Mouse (Mus musculus): ENCODE measurements around the gene Ptpn6. TPM values are rescaled to one million over a fixed set of nuclear protein-coding genes. Genes with fewer than 3 reads are reported as not detected.

Ptpn6 gene
- 100 to 1,000 TPM; 320 to 496 TPM for polyA plus RNA-seq (2017; shearing (Covaris generic))

DNA sequence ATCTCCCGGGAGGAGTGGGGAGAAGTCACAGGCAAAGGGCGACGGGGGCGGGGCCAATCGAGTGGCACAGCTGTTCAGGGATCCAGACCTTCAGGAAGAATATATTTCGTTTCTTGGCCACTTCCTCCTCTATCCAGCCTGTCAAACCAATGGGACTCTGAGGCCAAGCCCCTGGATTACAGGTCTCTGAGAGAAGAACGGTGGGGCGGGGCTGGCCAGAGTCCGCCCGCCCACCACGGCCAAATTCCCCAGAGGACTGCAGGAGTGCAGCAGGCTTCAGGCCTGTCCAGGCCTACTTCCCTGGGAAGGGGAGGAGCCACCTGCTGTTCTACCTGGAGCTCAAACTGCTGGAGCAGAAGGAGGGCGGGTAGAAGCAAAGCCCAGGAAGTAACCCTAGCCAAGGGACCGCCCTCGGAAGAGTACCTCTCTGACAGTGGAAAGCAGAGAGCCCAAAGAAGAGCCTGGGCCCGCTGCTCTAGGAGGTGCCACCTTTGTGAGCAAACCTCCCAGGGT is at the start of gene Ptpn6:
Gene Ptpn6 (minus strand): TSS at position 204 of the 513 bp plus-strand sequence.

DNA sequence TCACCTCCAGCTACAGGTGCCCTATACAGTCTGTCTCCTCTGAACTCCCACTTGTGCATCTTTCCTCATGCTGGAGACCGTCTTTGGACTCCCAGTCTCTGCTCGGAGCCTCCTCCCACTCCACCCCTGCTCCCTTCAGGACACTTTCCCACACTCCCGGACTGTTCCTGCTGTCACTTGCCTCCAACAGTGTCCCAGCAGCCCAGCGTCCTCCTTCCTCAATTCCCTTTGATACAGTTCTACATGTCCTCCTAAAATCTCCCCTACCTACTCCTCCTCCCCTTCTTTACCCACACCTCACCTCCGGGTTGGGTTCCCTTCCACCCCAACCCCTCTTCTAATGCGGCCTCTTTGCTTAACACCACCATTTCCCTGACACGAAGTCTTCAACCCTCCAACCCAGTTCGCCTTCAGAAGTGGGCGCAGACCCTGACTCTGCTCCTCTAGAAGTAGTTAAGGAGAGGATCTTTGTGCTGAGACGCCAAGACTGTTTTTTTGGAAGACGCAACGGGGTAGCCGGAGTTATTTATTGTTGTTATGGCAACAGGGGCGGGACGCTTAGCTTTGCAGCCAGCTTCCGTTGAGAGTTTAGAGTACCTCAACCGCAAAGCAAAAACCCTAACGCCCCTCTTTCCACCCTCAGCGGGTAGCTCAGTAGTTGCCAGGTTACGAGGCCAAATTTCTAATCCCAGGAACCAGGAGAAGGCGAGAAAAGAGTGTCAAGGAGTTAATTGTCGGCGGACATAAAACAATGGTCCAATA is 40.9 kb upstream of the Ptpn6 start, which contains the start of gene Lrrc23:
Gene Lrrc23 (minus strand): TSS at position 506 of the 762 bp plus-strand sequence.

DNA sequence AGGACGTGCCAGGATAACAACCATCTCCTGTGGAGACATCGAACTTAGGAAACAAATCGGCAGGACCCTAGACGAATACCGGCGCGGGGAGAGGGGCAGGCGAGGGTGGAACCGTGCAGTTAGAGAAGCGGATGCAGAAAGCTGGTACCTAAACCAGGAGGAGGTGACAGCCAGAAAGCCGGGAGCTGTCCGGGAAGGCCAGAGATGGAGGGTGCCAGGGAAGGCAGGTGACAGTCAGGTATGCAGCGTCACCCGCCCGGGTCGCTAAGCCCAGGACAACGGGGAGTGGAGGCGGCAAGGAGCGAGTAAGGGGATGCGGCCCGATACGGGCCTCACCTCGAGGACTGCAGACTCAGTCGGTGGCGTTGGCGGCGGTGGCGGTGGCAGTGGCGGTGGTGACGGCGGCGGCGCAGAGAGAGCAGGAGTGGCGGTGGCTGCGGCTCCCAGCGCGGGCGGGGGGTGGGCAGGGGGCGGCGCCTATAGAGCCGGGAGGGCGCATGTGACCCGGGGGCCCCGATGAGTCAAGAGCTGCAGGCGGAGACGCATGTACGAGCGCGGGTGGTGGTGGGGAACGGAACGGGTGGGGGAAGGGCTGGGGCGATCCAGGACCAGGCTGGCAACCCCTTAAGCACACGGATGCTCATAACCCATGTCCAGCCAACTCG is 30.7 kb upstream of the Ptpn6 start, which contains the start of gene Eno2:
Gene Eno2 (minus strand): TSS at position 573 of the 665 bp plus-strand sequence.

DNA sequence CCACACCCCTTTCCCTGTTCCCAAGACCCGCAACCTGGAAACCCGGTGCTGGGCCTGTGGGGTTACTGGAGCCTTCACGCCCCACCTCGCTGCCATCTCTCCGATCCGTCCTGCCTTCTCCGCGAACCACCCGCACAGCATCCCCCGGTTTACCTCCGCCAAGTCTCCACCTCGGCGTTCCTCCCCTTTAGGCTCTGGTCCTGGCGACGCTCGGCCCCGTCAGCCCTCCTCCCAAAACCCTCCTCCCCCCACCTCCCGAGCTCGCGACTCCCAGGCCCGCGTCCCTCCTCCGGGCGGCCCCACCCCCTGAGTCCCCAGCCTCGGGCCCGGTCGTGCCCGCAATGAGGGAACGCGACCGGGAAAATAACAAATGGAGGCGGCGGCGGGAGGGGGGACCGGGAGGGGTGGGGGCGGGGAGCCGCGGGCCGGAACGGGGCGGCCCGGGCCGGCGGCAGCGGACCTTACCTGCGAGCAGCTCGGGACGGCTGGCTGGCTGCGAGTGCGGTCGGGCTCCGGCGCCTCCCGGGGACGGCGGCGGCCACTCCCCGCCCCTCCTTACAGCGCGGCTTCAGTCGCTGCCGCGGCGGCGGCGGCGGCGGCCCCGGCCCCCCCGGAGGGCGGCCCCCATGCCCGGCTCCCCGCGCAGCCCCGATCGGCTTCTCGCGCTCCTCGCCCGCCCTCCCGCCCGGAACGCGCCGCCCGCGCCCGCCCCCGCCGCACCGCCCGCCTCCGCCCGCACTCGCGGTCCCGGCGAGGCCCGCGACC is 17.5 kb upstream of the Ptpn6 start, which contains the start of the genes Gm45234 and Atn1:
Gene Gm45234 (minus strand): TSS at position 191 of the 765 bp plus-strand sequence.
Gene Atn1 (minus strand): TSS at position 694 of the 765 bp plus-strand sequence.

DNA sequence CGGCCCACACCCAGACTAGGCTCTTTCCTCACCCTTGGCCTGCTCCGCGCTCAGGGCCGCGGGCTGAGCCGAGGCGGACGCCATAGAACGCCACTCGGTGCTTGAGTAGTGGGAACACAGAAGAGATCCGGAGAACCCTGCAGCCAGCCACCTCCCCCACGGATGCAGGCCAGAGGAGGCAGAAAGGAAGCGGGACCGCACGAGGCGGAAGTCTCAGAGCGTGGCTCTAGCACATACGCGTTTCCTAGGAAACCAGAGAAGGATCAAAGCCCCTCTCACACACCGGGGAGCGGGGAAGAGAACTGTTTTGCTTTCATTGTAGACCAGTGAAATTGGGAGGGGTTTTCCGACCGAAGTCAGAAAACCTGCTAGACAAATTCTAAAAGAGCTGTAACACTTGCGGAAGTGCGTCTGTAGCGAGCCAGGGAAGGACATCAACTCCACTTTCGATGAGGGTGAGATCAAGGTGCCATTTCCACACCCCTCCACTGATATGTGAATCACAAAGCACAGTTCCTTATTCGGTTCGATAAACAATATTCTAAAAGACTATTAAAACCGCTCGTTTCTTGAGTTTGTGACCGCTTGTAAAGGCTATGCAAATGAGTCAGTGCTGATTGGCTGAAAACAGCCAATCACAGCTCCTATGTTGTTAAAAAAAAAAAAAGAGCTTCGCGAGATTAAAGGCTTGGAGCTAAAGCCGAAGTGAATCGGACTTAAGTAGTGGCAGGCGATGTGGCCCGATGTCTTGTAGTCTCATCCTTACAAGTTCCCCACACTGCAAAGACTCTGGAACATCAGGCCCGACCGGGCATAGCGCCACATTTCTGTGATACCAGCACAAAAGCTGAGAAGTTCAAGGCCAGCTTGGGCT is 2.6 kb upstream of the Ptpn6 start, which contains the start of gene Grcc10:
Gene Grcc10 (minus strand): TSS at position 487 of the 874 bp plus-strand sequence.

DNA sequence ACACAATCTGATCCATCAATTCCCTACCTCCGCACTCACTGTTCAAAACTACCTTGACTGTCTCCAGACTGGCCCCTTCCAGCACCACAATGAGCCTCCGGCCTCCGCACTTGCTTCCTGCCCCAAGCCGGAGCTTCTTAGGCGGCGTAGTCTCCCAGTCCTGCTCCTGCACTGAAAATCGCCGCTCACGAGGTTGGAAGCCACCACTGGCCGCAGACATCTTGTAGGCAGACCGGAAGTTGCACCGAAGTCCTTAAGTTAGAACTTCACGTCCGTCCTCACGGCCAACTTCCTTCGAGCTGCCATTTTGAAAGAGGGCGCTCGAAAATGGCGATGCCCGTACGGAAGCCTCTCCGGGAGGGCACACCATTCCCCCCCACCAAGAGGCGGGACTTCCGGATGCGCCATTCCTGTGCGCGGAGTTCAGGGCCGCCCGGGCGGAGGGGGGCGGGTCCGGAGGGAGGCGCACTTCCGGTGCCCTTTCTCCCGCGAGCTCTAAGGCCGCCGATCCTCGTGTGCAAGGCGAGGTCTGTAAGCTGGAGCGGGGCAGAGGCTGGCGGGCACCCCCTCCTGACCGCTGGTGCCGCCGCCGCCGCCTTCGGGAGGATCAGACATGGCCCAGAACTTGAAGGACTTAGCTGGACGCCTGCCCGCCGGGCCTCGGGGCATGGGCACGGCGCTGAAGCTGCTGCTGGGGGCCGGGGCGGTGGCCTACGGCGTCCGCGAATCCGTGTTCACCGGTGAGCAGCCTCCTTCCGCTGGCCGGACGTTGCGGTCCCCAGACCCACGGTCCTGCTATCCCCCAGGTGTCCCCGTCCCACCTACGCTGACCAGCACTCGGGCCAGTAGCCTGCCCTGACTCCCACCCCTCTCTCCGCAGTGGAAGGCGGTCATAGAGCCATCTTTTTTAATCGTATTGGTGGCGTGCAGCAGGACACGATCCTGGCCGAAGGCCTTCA is 26.4 kb downstream of the Ptpn6 start, which contains the start of the genes Emg1 and Phb2:
Gene Emg1 (minus strand): TSS at position 355 of the 959 bp plus-strand sequence.
Gene Phb2 (plus strand): TSS at position 513 of the 959 bp plus-strand sequence.

Other genes with a start within 250 kb of the Ptpn6 start
- under 1 TPM; 0.34 to 0.39 TPM for gene C1rl, start 245.6 kb downstream of the Ptpn6 start, polyA plus RNA-seq (2017; shearing (Covaris generic))
- under 1 TPM in 1 of 2 experiments, not detected in 1; 0.58 TPM for gene C1ra, start 226.3 kb downstream of the Ptpn6 start, polyA plus RNA-seq (2017; shearing (Covaris generic))
- gene C1s1, start 196.4 kb downstream of the Ptpn6 start, polyA plus RNA-seq (2017; shearing (Covaris generic)), result 1 to 10 TPM in 1 of 2 experiments, not detected in 1; 1.1 TPM
- gene C1rb, start 168.4 kb downstream of the Ptpn6 start, polyA plus RNA-seq (2017; shearing (Covaris generic)), result not detected
- gene C1s2, start 102.6 kb downstream of the Ptpn6 start, polyA plus RNA-seq (2017; shearing (Covaris generic)), result under 1 TPM in 1 of 2 experiments, not detected in 1; 0.30 TPM
- gene Lpcat3, start 75.7 kb downstream of the Ptpn6 start, polyA plus RNA-seq (2017; shearing (Covaris generic)), result 10 to 100 TPM; 35.2 to 40.2 TPM
- gene Emg1, start 26.5 kb downstream of the Ptpn6 start, polyA plus RNA-seq (2017; shearing (Covaris generic)), result 100 to 1,000 TPM; 287 to 344 TPM
- 100 to 1,000 TPM; 196 to 201 TPM for gene Phb2, start 26.4 kb downstream of the Ptpn6 start, polyA plus RNA-seq (2017; shearing (Covaris generic))
- gene Grcc10, start 2.7 kb upstream of the Ptpn6 start, polyA plus RNA-seq (2017; shearing (Covaris generic)), result 100 to 1,000 TPM; 440 to 464 TPM
- gene Gm45234, start 17.3 kb upstream of the Ptpn6 start, polyA plus RNA-seq (2017; shearing (Covaris generic)), result not detected
- 10 to 100 TPM in 1 of 2 experiments, 1 to 10 TPM in 1; 4.2 to 14.1 TPM for gene Atn1, start 17.8 kb upstream of the Ptpn6 start, polyA plus RNA-seq (2017; shearing (Covaris generic))
- 1 to 10 TPM; 2.8 to 3.5 TPM for gene Eno2, start 31.0 kb upstream of the Ptpn6 start, polyA plus RNA-seq (2017; shearing (Covaris generic))
- 1 to 10 TPM; 1.1 to 1.6 TPM for gene Lrrc23, start 41.0 kb upstream of the Ptpn6 start, polyA plus RNA-seq (2017; shearing (Covaris generic))
- 1 to 10 TPM; 4.4 to 4.5 TPM for gene Spsb2, start 69.9 kb upstream of the Ptpn6 start, polyA plus RNA-seq (2017; shearing (Covaris generic))
- gene Tpi1, start 75.6 kb upstream of the Ptpn6 start, polyA plus RNA-seq (2017; shearing (Covaris generic)), result 10 to 100 TPM; 75.7 to 86.0 TPM
- gene Usp5, start 90.8 kb upstream of the Ptpn6 start, polyA plus RNA-seq (2017; shearing (Covaris generic)), result 100 to 1,000 TPM in 1 of 2 experiments, 10 to 100 TPM in 1; 96.6 to 112 TPM
- 1 to 10 TPM; 2.0 to 4.3 TPM for gene Cdca3, start 90.8 kb upstream of the Ptpn6 start, polyA plus RNA-seq (2017; shearing (Covaris generic))
- under 1 TPM; 0.28 to 0.76 TPM for gene Gnb3, start 101.6 kb upstream of the Ptpn6 start, polyA plus RNA-seq (2017; shearing (Covaris generic))
- 1 to 10 TPM in 1 of 2 experiments, not detected in 1; 1.2 TPM for gene P3h3, start 119.0 kb upstream of the Ptpn6 start, polyA plus RNA-seq (2017; shearing (Covaris generic))
- gene Gpr162, start 125.3 kb upstream of the Ptpn6 start, polyA plus RNA-seq (2017; shearing (Covaris generic)), result under 1 TPM; 0.11 to 0.89 TPM
- gene Cd4, start 149.5 kb upstream of the Ptpn6 start, polyA plus RNA-seq (2017; shearing (Covaris generic)), result 100 to 1,000 TPM; 455 to 600 TPM
- 10 to 100 TPM in 1 of 2 experiments, 1 to 10 TPM in 1; 9.9 to 11.9 TPM for gene Lag3, start 173.0 kb upstream of the Ptpn6 start, polyA plus RNA-seq (2017; shearing (Covaris generic))
- gene Ptms, start 181.4 kb upstream of the Ptpn6 start, polyA plus RNA-seq (2017; shearing (Covaris generic)), result 10 to 100 TPM; 35.8 to 45.4 TPM
- 100 to 1,000 TPM; 176 to 183 TPM for gene Mlf2, start 192.7 kb upstream of the Ptpn6 start, polyA plus RNA-seq (2017; shearing (Covaris generic))
- 10 to 100 TPM; 69.8 to 77.3 TPM for gene Cops7a, start 226.8 kb upstream of the Ptpn6 start, polyA plus RNA-seq (2017; shearing (Covaris generic))